Mouse (Mus musculus) midbrain, postnatal 0 days (tissue): ENCODE measurements around the gene Eif3l. TPM values are rescaled to one million over a fixed set of nuclear protein-coding genes. Genes with fewer than 3 reads are reported as not detected.
A peak's percentile ranks its signal among the peaks of the same experiment; 100 is the strongest.

Experiments
- ATAC-seq: fragments of 200-750 bp; cut with Nextera tagmentation; 2 replicates; pipeline ENCODE4 v1.8.0; 2017; ENCODE audit warnings: moderate number of reproducible peaks, mild to moderate bottlenecking, moderate TSS enrichment, moderate library complexity; ENCODE audit not compliant: low FRiP score
- DNase-seq: peaks from one replicate; pipeline ENCODE4 v3.0.0-alpha.2; 2015; ENCODE audit warnings: low spot score
- H3K27ac ChIP-seq: fragments of 300-500 bp; sonication (generic); 2 replicates; pipeline ENCODE4 v1.5.1; 2014; ENCODE audit warnings: low read depth, mild to moderate bottlenecking, low read length, mixed read lengths
- H3K27me3 ChIP-seq: fragments of 300-500 bp; sonication (generic); 2 replicates; pipeline ENCODE4 v1.6.1; 2014; ENCODE audit warnings: low read length, control low read depth, mixed read lengths; ENCODE audit not compliant: insufficient read depth
- H3K36me3 ChIP-seq: fragments of 300-500 bp; sonication (generic); 2 replicates; pipeline ENCODE4 v1.6.1; 2014; ENCODE audit warnings: low read length, control low read depth, mixed read lengths; ENCODE audit not compliant: insufficient read depth
- H3K4me1 ChIP-seq: fragments of 300-500 bp; sonication (generic); 2 replicates; pipeline ENCODE4 v1.6.1; 2014; ENCODE audit warnings: mild to moderate bottlenecking, control low read depth, antibody characterized with exemption, low read length, mixed read lengths; ENCODE audit not compliant: insufficient read depth
- H3K4me2 ChIP-seq: fragments of 300-500 bp; sonication (generic); 2 replicates; pipeline ENCODE4 v1.6.1; 2014; ENCODE audit warnings: low read depth, mild to moderate bottlenecking, low read length, mixed read lengths; ENCODE audit not compliant: poor library complexity, severe bottlenecking
- H3K4me3 ChIP-seq: fragments of 300-500 bp; sonication (generic); 2 replicates; pipeline ENCODE4 v1.5.1; 2014; ENCODE audit warnings: low read depth, mild to moderate bottlenecking, low read length, moderate library complexity
- H3K9ac ChIP-seq: fragments of 300-500 bp; sonication (generic); replicated peaks from 2 replicates; pipeline ENCODE4 v1.6.1; 2014; ENCODE audit warnings: mild to moderate bottlenecking, low read length, moderate library complexity, mixed read lengths; ENCODE audit not compliant: poor library complexity, severe bottlenecking
- H3K9me3 ChIP-seq: fragments of 300-500 bp; sonication (generic); 2 replicates; pipeline ENCODE4 v1.6.1; 2016; ENCODE audit warnings: low read length, control low read depth
- CTCF ChIP-seq: IDR thresholded peaks from 2 replicates; pipeline ENCODE4 v1.5.1; 2016; ENCODE audit warnings: antibody characterized with exemption, mild to moderate bottlenecking
- WGBS: fragments of 180-500 bp; shearing (Covaris S2); extraction: QIAGEN DNeasy Blood & Tissue Kit; methylation state at CpG from one replicate; pipeline ENCODE4 v1.1.7; 2014; 5-methylcytosine and 5-hydroxymethylcytosine counted together
- polyA plus RNA-seq: library from polyadenylated mRNA; unstranded; fragments of >200 nt; fragmentation: Nextera tagmentation; extraction: Ambion mirVana; gene quantifications from 2 replicates; pipeline ENCODE4 v1.2.1, GENCODE M21; 2015
- total RNA-seq: library from RNA; depleted of rRNA; stranded (reverse); fragments of >200 nt; gene quantifications from 2 replicates; pipeline ENCODE4 v1.2.3, GENCODE M21; 2014

The Eif3l gene
- total and polyA plus RNA-seq, 2 experiments from 2014 or later: 168 to 197 TPM

- Histone ChIP-seq H3K9me3 (no peaks in the 10 kb centered on the region), H3K27ac (peak overlapping the region; percentile 82), H3K9ac (peak overlapping the region; percentile 93), H3K4me3 (peak overlapping the region; percentile 87), H3K36me3 (0 out of 2 replicates have a peak, but pooled peaks cover 6% of the 10 kb centered on the region), H3K27me3 (0 out of 2 replicates have a peak, but pooled peaks cover 3% of the 10 kb centered on the region), H3K4me1 (peaks cover 10% of the 10 kb centered on the region; the same call in 1 of the 2 replicates), H3K4me2 (peak overlapping the region; percentile 93)
- ATAC-seq: peak; percentile 63
- DNase-seq: no peak
- no peak for TF ChIP-seq CTCF
- WGBS: 2% methylated on average over 44 of the region's 46 CpGs
These were observed 34.4 kb downstream of the Eif3l start for GRCm38 (mm10) chr15:79109321-79109934.

GRCm38 (mm10) chr15:79110031-79110430 lies 35.1 kb downstream of the Eif3l start:
- Histone ChIP-seq H3K9ac (peak overlapping the region; percentile 93), H3K36me3 (peaks cover 11% of the 10 kb centered on the region), H3K9me3 (no peaks in the 10 kb centered on the region), H3K27ac (peak overlapping the region; percentile 82; the same call in 1 of the 2 replicates), H3K4me1 (peaks cover 10% of the 10 kb centered on the region; the same call in 1 of the 2 replicates), H3K27me3 (0 out of 2 replicates have a peak, but pooled peaks cover 3% of the 10 kb centered on the region), H3K4me3 (peak overlapping the region; percentile 87), H3K4me2 (peak overlapping the region; percentile 93)
- DNase-seq: no peak
- no peak for ATAC-seq
- WGBS: 14% methylated on average over 9 of the region's 9 CpGs
- TF ChIP-seq CTCF: no peak

GRCm38 (mm10) chr15:79110528-79110927 lies 35.5 kb downstream of the Eif3l start:
- no peak for DNase-seq
- Histone ChIP-seq H3K4me3 (peak overlapping the region; percentile 87), H3K4me2 (peak overlapping the region; percentile 93), H3K4me1 (peaks cover 10% of the 10 kb centered on the region; the same call in 1 of the 2 replicates), H3K9ac (peak overlapping the region; percentile 93), H3K36me3 (peaks cover 16% of the 10 kb centered on the region), H3K27ac (no peak overlapping the region), H3K27me3 (0 out of 2 replicates have a peak, but pooled peaks cover 3% of the 10 kb centered on the region), H3K9me3 (no peaks in the 10 kb centered on the region)
- TF ChIP-seq CTCF: no peak
- 51% methylated on average over 2 of the region's 2 CpGs for WGBS
- no peak for ATAC-seq

- H3K36me3 ChIP-seq: peaks cover 21% of the 10 kb centered on the region
- no peak overlapping the region for H3K9ac ChIP-seq
- no peak for TF ChIP-seq CTCF
- no peaks in the 10 kb centered on the region for H3K27me3 ChIP-seq
- H3K27ac ChIP-seq: no peak overlapping the region
- 72% methylated on average over 4 of the region's 4 CpGs for WGBS
- DNase-seq (no peak), ATAC-seq (no peak)
- H3K4me3 ChIP-seq: no peak overlapping the region
- no peaks in the 10 kb centered on the region for H3K9me3 ChIP-seq
- peaks cover 10% of the 10 kb centered on the region; the same call in 1 of the 2 replicates for H3K4me1 ChIP-seq
- H3K4me2 ChIP-seq: no peak overlapping the region
These were observed 36.8 kb downstream of the Eif3l start for GRCm38 (mm10) chr15:79111774-79112173.

- no peaks in the 10 kb centered on the region for H3K27me3 ChIP-seq
- H3K4me1 ChIP-seq: peaks cover 10% of the 10 kb centered on the region; the same call in 1 of the 2 replicates
- ATAC-seq (no peak), DNase-seq (no peak)
- H3K36me3 ChIP-seq: peaks cover 36% of the 10 kb centered on the region
- TF ChIP-seq CTCF: no peak
- H3K4me2 ChIP-seq: no peak overlapping the region
- 70% methylated on average over 5 of the region's 5 CpGs for WGBS
- no peak overlapping the region for H3K27ac ChIP-seq
- no peak overlapping the region for H3K4me3 ChIP-seq
- no peaks in the 10 kb centered on the region for H3K9me3 ChIP-seq
- H3K9ac ChIP-seq: no peak overlapping the region
These were observed 40.3 kb downstream of the Eif3l start for GRCm38 (mm10) chr15:79115276-79115675.

GRCm38 (mm10) chr15:79119491-79119890 lies 44.5 kb downstream of the Eif3l start:
- Histone ChIP-seq H3K9me3 (no peaks in the 10 kb centered on the region), H3K9ac (no peak overlapping the region), H3K36me3 (peaks cover 52% of the 10 kb centered on the region), H3K27ac (no peak overlapping the region), H3K4me2 (no peak overlapping the region), H3K4me3 (no peak overlapping the region), H3K4me1 (no peaks in the 10 kb centered on the region), H3K27me3 (no peaks in the 10 kb centered on the region)
- TF ChIP-seq CTCF: no peak
- 83% methylated on average over 9 of the region's 9 CpGs for WGBS
- no peak for DNase-seq
- ATAC-seq: no peak
